Mouse (Mus musculus) limb, embryonic 14.5 days (tissue): ENCODE data around the gene Dscam. TPM values are rescaled to one million over a fixed set of nuclear protein-coding genes. Genes with fewer than 3 reads are reported as not detected.

Experiments used
- ATAC-seq: fragments of 200-750 bp; cut with Nextera tagmentation; 2 replicates; pipeline ENCODE4 v1.8.0; 2017; ENCODE audit warnings: low read depth, moderate number of reproducible peaks, moderate TSS enrichment; ENCODE audit not compliant: low FRiP score
- DNase-seq: peaks from one replicate; pipeline ENCODE4 v3.0.0-alpha.2; 2015; ENCODE audit warnings: low spot score
- H3K27ac ChIP-seq: fragments of 300-500 bp; sonication (generic); replicated peaks from 2 replicates; pipeline ENCODE4 v1.5.1; 2014; ENCODE audit warnings: low read depth, mild to moderate bottlenecking, low read length, moderate library complexity, mixed read lengths
- H3K27me3 ChIP-seq: fragments of 300-500 bp; sonication (generic); 2 replicates; pipeline ENCODE4 v1.6.1; 2014; ENCODE audit warnings: low read length, mixed read lengths; ENCODE audit not compliant: control insufficient read depth, insufficient read depth
- H3K36me3 ChIP-seq: fragments of 300-500 bp; sonication (generic); 2 replicates; pipeline ENCODE4 v1.6.1; 2014; ENCODE audit warnings: mild to moderate bottlenecking, low read length, moderate library complexity, mixed read lengths; ENCODE audit not compliant: control insufficient read depth, insufficient read depth
- H3K4me1 ChIP-seq: fragments of 300-500 bp; sonication (generic); 2 replicates; pipeline ENCODE4 v1.6.1; 2014; ENCODE audit warnings: antibody characterized with exemption, low read length, mixed read lengths; ENCODE audit not compliant: control insufficient read depth, insufficient read depth
- H3K4me2 ChIP-seq: fragments of 300-500 bp; sonication (generic); replicated peaks from 2 replicates; pipeline ENCODE4 v1.6.1; 2014; ENCODE audit warnings: low read depth, mild to moderate bottlenecking, low read length, moderate library complexity; ENCODE audit not compliant: severe bottlenecking
- H3K4me3 ChIP-seq: fragments of 300-500 bp; sonication (generic); replicated peaks from 2 replicates; pipeline ENCODE4 v1.5.1; 2014; ENCODE audit warnings: low read length
- H3K9ac ChIP-seq: fragments of 300-500 bp; sonication (generic); 2 replicates; pipeline ENCODE4 v1.6.1; 2014; ENCODE audit warnings: mild to moderate bottlenecking, low read depth, low read length, moderate library complexity; ENCODE audit not compliant: severe bottlenecking
- H3K9me3 ChIP-seq: fragments of 300-500 bp; sonication (generic); 2 replicates; pipeline ENCODE4 v1.6.1; 2016; ENCODE audit warnings: low read length; ENCODE audit not compliant: control insufficient read depth
- POLR2A ChIP-seq: fragments of 200-500 bp; IDR thresholded peaks from 2 replicates; pipeline ENCODE4 v1.8.0; 2012; ENCODE audit warnings: inconsistent platforms, mild to moderate bottlenecking, moderate library complexity, borderline replicate concordance; ENCODE audit not compliant: insufficient read depth, insufficient read length; ENCODE audit errors: extremely low read depth
- WGBS: fragments of 180-500 bp; shearing (Covaris S2); extraction: QIAGEN DNeasy Blood & Tissue Kit; methylation state at CpG from one replicate; pipeline ENCODE4 v1.1.7; 2014; 5-methylcytosine and 5-hydroxymethylcytosine counted together
- polyA plus RNA-seq, 2 experiments: library from polyadenylated mRNA; depleted of rRNA in 1 of 2; stranded (reverse) in 1 of 2; unstranded in 1 of 2; fragments of >200 nt; fragmentation: Nextera tagmentation in 1 of 2; extraction: Ambion mirVana in 1 of 2; gene quantifications; 2 replicates each; pipeline versions ENCODE4 v1.2.1 to v1.2.3; 2012 to 2014

The Dscam gene
- polyA plus RNA-seq, 2 experiments, result 0.17 to 0.20 TPM

DNA sequence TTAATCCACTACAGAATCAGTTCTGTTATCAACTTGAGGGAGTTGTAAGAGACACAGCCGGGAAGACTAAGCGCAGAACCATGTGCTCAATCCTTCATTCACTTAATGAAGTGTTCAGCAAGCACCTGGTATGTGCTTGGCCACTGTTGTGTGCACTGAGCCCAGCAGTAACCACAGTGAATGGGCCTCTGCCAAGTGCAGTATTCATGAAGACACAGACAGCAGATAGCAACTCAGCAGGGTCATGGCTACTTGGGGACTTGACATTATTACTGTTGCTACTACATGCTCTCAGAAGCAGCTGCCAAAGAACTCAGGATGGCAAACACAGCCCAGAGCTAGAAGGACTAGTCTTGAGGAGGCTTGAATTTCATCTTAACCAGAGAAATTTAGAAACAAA, 367.9 kb downstream of the Dscam start:
- WGBS, result 79% methylated on average over 2 of the region's 2 CpGs
- no peaks in the 10 kb centered on the region for H3K9me3 ChIP-seq
- no peak for TF ChIP-seq POLR2A
- no peak overlapping the region for H3K27ac ChIP-seq
- no peak overlapping the region for H3K4me3 ChIP-seq
- no peak for ATAC-seq
- no peak for DNase-seq
- no peaks in the 10 kb centered on the region for H3K36me3 ChIP-seq
- H3K4me2 ChIP-seq, result no peak overlapping the region
- H3K9ac ChIP-seq, result no peak overlapping the region
- 0 out of 2 replicates have a peak, but pooled peaks cover 5% of the 10 kb centered on the region for H3K4me1 ChIP-seq
- no peaks in the 10 kb centered on the region for H3K27me3 ChIP-seq

- no peak overlapping the region for H3K27ac ChIP-seq
- no peaks in the 10 kb centered on the region for H3K9me3 ChIP-seq
- 90% methylated on average over 1 of the region's 1 CpGs for WGBS
- no peak overlapping the region for H3K4me3 ChIP-seq
- no peak for TF ChIP-seq POLR2A
- no peaks in the 10 kb centered on the region for H3K4me1 ChIP-seq
- no peak overlapping the region for H3K4me2 ChIP-seq
- no peak for DNase-seq
- no peak overlapping the region for H3K9ac ChIP-seq
- H3K27me3 ChIP-seq, result no peaks in the 10 kb centered on the region
- no peaks in the 10 kb centered on the region for H3K36me3 ChIP-seq
- no peak for ATAC-seq
Measured at GRCm38 (mm10) chr16:96801650-96802237, 368.8 kb downstream of the Dscam start.

- no peaks in the 10 kb centered on the region for H3K27me3 ChIP-seq
- DNase-seq (peak; percentile 16), ATAC-seq (no peak)
- H3K4me2 ChIP-seq, result no peak overlapping the region
- no peak overlapping the region for H3K9ac ChIP-seq
- H3K4me3 ChIP-seq, result no peak overlapping the region
- H3K9me3 ChIP-seq, result no peaks in the 10 kb centered on the region
- no peak overlapping the region for H3K27ac ChIP-seq
- no peaks in the 10 kb centered on the region for H3K36me3 ChIP-seq
- no peak for TF ChIP-seq POLR2A
- 41% methylated on average over 2 of the region's 2 CpGs for WGBS
- no peaks in the 10 kb centered on the region for H3K4me1 ChIP-seq
Measured at GRCm38 (mm10) chr16:96795431-96795830, 375.1 kb downstream of the Dscam start.

GRCm38 (mm10) chr16:96791307-96791706, 379.2 kb downstream of the Dscam start:
- Histone ChIP-seq H3K27ac (no peak overlapping the region), H3K9me3 (no peaks in the 10 kb centered on the region), H3K27me3 (no peaks in the 10 kb centered on the region), H3K9ac (no peak overlapping the region), H3K36me3 (no peaks in the 10 kb centered on the region), H3K4me2 (no peak overlapping the region), H3K4me3 (no peak overlapping the region), H3K4me1 (0 out of 2 replicates have a peak, but pooled peaks cover 4% of the 10 kb centered on the region)
- ATAC-seq (no peak), DNase-seq (no peak)
- TF ChIP-seq POLR2A, result no peak
- WGBS, result 71% methylated on average over 2 of the region's 2 CpGs

DNA sequence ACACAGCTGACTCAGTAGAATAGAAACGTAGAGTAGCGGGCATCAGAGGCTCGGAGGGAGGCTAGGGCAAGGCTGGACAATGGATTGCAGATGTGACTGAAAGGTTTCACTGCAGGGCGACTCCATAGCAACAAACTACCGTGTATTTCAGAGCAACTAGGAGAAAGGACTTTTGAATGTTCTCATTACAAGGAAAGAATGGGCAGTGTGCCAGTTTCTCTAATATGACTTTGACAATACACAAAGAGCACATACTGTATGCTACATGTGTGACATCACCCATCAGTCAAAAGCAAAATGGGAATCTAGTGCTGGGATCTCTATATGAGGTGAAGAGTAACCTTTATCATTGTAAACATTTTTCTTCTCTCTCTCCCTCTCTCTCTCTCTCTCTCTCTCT, 382.3 kb downstream of the Dscam start:
- 43% methylated on average over 5 of the region's 5 CpGs for WGBS
- Histone ChIP-seq H3K9me3 (no peaks in the 10 kb centered on the region), H3K9ac (no peak overlapping the region), H3K4me1 (0 out of 2 replicates have a peak, but pooled peaks cover 4% of the 10 kb centered on the region), H3K4me3 (no peak overlapping the region), H3K27ac (no peak overlapping the region), H3K4me2 (no peak overlapping the region), H3K36me3 (no peaks in the 10 kb centered on the region), H3K27me3 (no peaks in the 10 kb centered on the region)
- ATAC-seq (no peak), DNase-seq (peak; percentile 57)
- TF ChIP-seq POLR2A, result no peak
